Mouse (Mus musculus): Measurements from ENCODE around the gene Kif11.

DNA sequence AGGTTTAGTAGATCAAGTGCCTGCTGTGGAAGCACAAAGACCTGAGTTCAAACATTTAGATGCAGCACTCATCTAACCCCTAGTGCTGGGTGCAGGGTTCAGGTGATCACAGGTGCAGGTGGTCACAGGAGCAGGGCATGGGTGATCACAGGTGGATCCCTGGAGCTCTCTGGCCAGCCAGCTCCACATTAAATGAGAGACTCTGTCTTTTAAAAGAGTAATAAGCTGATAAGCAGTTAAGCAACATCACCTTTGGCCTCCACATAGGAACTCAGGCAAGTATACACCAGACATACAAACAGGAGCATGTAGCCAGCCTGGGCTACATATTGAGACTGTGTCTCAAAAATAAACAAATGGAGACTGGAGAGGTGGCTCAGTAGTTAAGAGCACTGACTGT is 27.3 kb upstream of the Kif11 start:
- TF ChIP-seq CTCF (IDR thresholded peaks at IDR 0.05; ENCODE audit: low read depth) (no peak), EP300 (IDR thresholded peaks at IDR 0.05; ENCODE audit: low read depth) (no peak)
